Mouse (Mus musculus): ENCODE measurements around the gene Cyth1.
A peak's percentile ranks its signal among the peaks of the same experiment; 100 is the strongest.

Gene Cyth1

GRCm38 (mm10) chr11:118253447-118254158, 5.2 kb upstream of the Cyth1 start:
- peak; percentile 45 for DNase-seq

GRCm38 (mm10) chr11:118249012-118249383, 606 bp upstream of the Cyth1 start:
- DNase-seq = no peak

GRCm38 (mm10) chr11:118247359-118248095, 865 bp downstream of the Cyth1 start:
- DNase-seq = peak; percentile 84

- no peak for DNase-seq
These were observed 1.7 kb downstream of the Cyth1 start for GRCm38 (mm10) chr11:118246724-118247123.

GRCm38 (mm10) chr11:118245130-118245529, 3.3 kb downstream of the Cyth1 start:
- no peak for DNase-seq

- DNase-seq = no peak
These were observed 4.6 kb downstream of the Cyth1 start for GRCm38 (mm10) chr11:118243627-118244261.

- no peak for DNase-seq
These were observed 5.9 kb downstream of the Cyth1 start for GRCm38 (mm10) chr11:118242506-118242905.

GRCm38 (mm10) chr11:118240388-118240787, 8.0 kb downstream of the Cyth1 start:
- no peak for DNase-seq

- DNase-seq = no peak
These were observed 8.9 kb downstream of the Cyth1 start for GRCm38 (mm10) chr11:118239281-118240198.

- peak; percentile 49 for DNase-seq
These were observed 11.7 kb downstream of the Cyth1 start for GRCm38 (mm10) chr11:118236520-118237190.

- DNase-seq = no peak
These were observed 13.5 kb downstream of the Cyth1 start for GRCm38 (mm10) chr11:118234929-118235328.

- DNase-seq = peak; percentile 34
These were observed 13.9 kb downstream of the Cyth1 start for GRCm38 (mm10) chr11:118234500-118234899.

GRCm38 (mm10) chr11:118233924-118234323, 14.5 kb downstream of the Cyth1 start:
- DNase-seq = no peak

GRCm38 (mm10) chr11:118232314-118232831, 16.0 kb downstream of the Cyth1 start:
- DNase-seq = peak; percentile 62

- DNase-seq = no peak
These were observed 18.5 kb downstream of the Cyth1 start for GRCm38 (mm10) chr11:118229941-118230340.

GRCm38 (mm10) chr11:118227650-118228049, 20.7 kb downstream of the Cyth1 start:
- no peak for DNase-seq

- DNase-seq = no peak
These were observed 21.5 kb downstream of the Cyth1 start for GRCm38 (mm10) chr11:118226850-118227249.

- no peak for DNase-seq
These were observed 22.5 kb downstream of the Cyth1 start for GRCm38 (mm10) chr11:118225862-118226261.

GRCm38 (mm10) chr11:118225056-118225836, 23.1 kb downstream of the Cyth1 start:
- no peak for DNase-seq

- DNase-seq = no peak
These were observed 24.9 kb downstream of the Cyth1 start for GRCm38 (mm10) chr11:118223416-118224067.

All from kidney, postnatal 10 days (tissue).